Mouse (Mus musculus): ENCODE measurements around the gene Gpha2.
A peak's percentile ranks its signal among the peaks of the same experiment; 100 is the strongest.

Gpha2 gene

DNA sequence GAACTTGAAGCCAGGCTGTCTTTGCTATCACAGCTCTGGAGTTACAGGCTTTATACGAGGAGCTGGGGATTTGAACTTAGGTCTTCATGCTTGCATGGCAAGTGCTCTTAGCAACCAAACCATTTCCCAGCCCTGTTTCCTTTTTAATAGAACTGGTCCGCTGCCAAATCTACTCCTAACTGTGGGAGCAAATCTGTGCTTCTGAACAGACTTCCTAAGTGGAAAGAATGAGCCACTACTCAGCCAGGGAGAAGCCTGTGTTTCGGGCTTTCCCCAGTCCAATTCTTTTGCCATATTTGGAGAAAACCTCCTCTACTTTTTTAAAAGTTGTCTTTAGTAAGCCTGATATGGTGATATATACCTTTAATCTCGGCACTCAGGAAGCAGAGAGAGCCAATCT lies 46.6 kb downstream of the Gpha2 start:
- no peak for DNase-seq (ENCODE audit: low read depth)

DNA sequence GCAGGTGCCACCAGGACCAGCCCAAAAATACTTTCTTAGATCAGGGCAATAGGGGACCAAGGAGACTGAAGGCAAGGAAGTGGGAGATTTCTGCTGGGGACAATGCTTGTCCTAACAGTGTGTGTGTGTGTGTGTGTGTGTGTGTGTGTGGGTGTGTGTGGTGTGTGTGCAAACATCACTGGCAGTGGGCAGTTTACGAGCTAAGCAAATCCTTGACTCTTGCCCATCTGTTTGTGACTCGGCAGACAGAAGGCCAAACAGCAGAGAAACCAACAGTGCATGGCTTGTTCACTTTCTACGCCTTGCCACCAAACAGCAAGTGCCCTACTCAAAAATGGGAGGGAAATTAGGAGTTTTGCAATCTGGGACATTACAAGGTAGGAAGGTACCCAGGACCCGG lies 47.4 kb downstream of the Gpha2 start:
- no peak for DNase-seq (ENCODE audit: low read depth)

- no peak for DNase-seq (ENCODE audit: low read depth)
Measured at GRCm38 (mm10) chr19:6273998-6274608, 47.9 kb downstream of the Gpha2 start.

GRCm38 (mm10) chr19:6275740-6276389 lies 49.7 kb downstream of the Gpha2 start:
- DNase-seq (ENCODE audit: low read depth) = peak; percentile 81

- peak; percentile 97 for DNase-seq (ENCODE audit: low read depth)
Measured at GRCm38 (mm10) chr19:6276426-6277421, 50.5 kb downstream of the Gpha2 start, which contains the start of gene Ehd1. Gene Ehd1, plus strand, starts transcription at chr19:6276725.
